Mouse (Mus musculus) bone marrow, adult 2 months (tissue): ENCODE data around the gene Gm20605.

Experiments used
- CTCF ChIP-seq: fragments of 200-500 bp; IDR thresholded peaks from 2 replicates; pipeline ENCODE4 v1.5.1; 2011; ENCODE audit warnings: low read length, control low read depth; ENCODE audit not compliant: control insufficient read depth, insufficient read depth
- POLR2A ChIP-seq: fragments of 200-500 bp; IDR thresholded peaks from 2 replicates; pipeline ENCODE4 v1.6.1; 2011; ENCODE audit warnings: low read depth, mild to moderate bottlenecking, control low read depth, low read length, borderline replicate concordance; ENCODE audit not compliant: control insufficient read depth

DNA sequence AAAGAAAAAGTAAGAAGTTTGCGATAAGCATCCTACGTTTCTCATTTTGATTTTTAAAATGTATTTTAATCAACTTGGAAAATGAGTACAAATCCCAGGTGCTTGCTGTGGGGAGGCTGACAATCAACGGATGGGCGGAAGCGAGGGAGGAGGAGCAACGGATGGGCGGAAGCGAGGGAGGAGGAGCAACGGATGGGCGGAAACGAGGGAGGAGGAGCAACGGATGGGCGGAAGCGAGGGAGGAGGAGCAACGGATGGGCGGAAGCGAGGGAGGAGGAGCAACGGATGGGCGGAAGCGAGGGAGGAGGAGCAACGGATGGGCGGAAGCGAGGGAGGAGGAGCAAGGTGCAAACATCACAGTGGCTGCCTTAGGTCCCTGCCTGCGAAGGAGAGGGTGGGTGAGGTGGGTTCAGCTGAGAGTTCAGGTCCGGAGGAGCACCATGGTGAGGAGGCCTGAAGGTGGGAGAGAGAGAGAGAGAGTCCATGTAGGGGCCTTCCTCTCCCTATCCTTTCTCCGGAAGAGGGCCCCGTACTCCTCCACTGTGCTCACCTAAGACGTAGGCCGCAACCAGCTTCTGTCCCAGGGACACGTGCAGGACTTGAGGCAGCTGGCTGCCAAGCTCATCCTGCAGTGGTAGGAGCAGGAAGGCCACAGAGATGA, 32.2 kb upstream of the Gm20605 start:
- TF ChIP-seq POLR2A (no peak), CTCF (no peak)
